Mouse (Mus musculus) macrophage (primary cell): ENCODE measurements around the gene Slc35b2. TPM values are rescaled to one million over a fixed set of nuclear protein-coding genes. Genes with fewer than 3 reads are reported as not detected.

Experiments
- H3K27ac ChIP-seq: fragments of 350-480 bp; formaldehyde crosslinking; 2 replicates; pipeline ENCODE4 v1.9.0; 2021
- H3K36me3 ChIP-seq: fragments of 350-480 bp; formaldehyde crosslinking; 2 replicates; pipeline ENCODE4 v1.9.0; 2021; ENCODE audit errors: inconsistent target
- H3K4me3 ChIP-seq: fragments of 350-480 bp; formaldehyde crosslinking; 2 replicates; pipeline ENCODE4 v1.9.0; 2021; ENCODE audit errors: inconsistent target
- H3K79me2 ChIP-seq: fragments of 350-480 bp; formaldehyde crosslinking; 2 replicates; pipeline ENCODE4 v1.9.0; 2021; ENCODE audit errors: inconsistent target
- WGBS: methylation state at CpG from one replicate; pipeline ENCODE4 v1.1.7; 2026; ENCODE audit warnings: inconsistent platforms; ENCODE audit not compliant: missing documents; 5-methylcytosine and 5-hydroxymethylcytosine counted together
- polyA plus RNA-seq: library from polyadenylated mRNA; stranded (reverse); fragments of 250-400 nt; gene quantifications from 3 replicates; pipeline ENCODE4 v1.2.4, GENCODE M21; 2018; ENCODE audit warnings: inconsistent platforms

The Slc35b2 gene
- polyA plus RNA-seq, 1 experiment from 2014 or later: 41.2 TPM

GRCm38 (mm10) chr17:45579554-45579953 lies 15.9 kb downstream of the Slc35b2 start:
- H3K79me2 ChIP-seq: no peaks in the 10 kb centered on the region
- no peaks in the 10 kb centered on the region for H3K36me3 ChIP-seq
- 95% methylated on average over 4 of the region's 4 CpGs for WGBS
- H3K27ac ChIP-seq: no peak overlapping the region
- no peak overlapping the region for H3K4me3 ChIP-seq

GRCm38 (mm10) chr17:45580958-45581477 lies 17.3 kb downstream of the Slc35b2 start:
- WGBS: 50% methylated on average over 11 of the region's 12 CpGs
- H3K27ac ChIP-seq: no peak overlapping the region

DNA sequence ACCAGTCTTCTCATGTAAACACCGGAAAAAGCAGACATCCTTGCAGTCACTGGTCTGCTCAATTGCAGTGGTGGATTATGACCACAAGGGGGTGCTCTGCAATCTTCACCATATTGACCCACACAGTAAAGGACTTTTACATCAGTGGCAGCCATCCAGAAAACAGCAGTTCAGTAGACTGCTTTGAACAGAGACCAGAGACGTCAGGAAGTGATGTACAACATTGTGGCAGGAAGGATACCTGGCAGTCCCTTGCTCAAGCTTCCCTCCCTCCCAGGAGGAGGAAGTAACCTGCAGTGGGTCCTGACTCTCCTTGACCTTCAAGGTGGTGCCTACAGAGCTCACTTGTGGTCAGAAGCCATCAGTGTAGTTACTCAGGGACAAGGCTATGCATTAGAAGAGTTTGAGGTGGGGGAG lies 17.9 kb downstream of the Slc35b2 start:
- no peak overlapping the region for H3K27ac ChIP-seq
- H3K4me3 ChIP-seq: no peak overlapping the region
- H3K79me2 ChIP-seq: no peaks in the 10 kb centered on the region
- H3K36me3 ChIP-seq: no peaks in the 10 kb centered on the region
- 6% methylated on average over 2 of the region's 2 CpGs for WGBS

More at GRCm38 (mm10) chr17:45580958-45581477, 17.3 kb downstream of the Slc35b2 start:
- Histone ChIP-seq H3K4me3 (no peak overlapping the region), H3K79me2 (no peaks in the 10 kb centered on the region), H3K36me3 (no peaks in the 10 kb centered on the region)

DNA sequence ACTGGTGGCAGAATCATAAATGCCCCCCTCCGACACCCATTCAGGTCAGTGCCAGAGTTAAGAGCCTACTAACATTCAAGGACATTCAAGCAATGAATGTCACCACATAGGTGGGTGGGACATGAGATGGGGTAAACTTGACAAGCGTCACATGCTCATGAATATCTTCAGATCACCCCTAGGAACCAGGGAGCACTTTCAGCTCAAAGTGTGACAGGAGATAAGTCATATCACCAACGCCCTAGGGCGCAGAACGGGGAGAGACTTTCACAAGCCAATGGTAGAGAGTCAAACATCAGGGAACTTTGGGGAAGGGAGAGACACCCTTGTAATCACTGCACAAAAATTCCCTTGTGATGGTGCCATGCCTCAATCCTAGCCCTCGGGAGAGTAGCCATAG lies 18.5 kb downstream of the Slc35b2 start:
- Histone ChIP-seq H3K79me2 (no peaks in the 10 kb centered on the region), H3K4me3 (no peak overlapping the region), H3K27ac (no peak overlapping the region), H3K36me3 (no peaks in the 10 kb centered on the region; the same call in 1 of the 2 replicates)
- 93% methylated on average over 6 of the region's 6 CpGs for WGBS

DNA sequence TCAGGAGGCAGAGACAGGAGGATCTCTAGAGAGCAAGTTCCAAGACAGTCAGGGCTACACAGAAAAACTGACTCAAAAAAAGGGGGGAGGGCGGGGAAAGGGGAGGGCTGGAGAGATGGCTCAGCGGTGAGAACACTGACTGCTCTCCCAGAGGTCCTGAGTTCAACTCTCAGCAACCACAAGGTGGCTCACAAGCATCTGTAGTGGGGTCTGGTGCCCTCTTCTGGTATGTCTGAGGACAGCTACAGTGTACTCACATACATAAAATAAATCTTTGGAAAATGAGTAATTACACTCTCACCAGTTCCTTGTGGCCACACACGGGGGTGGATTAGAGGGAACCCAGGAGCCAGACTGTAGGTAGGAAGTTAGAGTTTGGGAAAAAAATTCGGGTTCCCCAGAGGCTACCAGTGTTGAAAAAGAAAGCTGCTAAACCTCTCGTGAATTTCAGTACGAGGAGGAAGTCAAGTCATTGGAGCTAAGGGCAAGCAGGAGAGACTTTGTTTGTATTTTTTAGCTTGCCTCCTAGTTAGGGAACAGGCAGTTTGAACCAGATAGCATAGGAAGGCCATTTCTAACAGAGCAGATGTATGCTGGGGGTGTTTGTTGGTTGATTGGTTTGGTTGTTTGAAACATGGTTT lies 19.2 kb downstream of the Slc35b2 start:
- Histone ChIP-seq H3K36me3 (no peaks in the 10 kb centered on the region; the same call in 1 of the 2 replicates), H3K27ac (peak overlapping the region; percentile 86), H3K4me3 (no peak overlapping the region; the same call in 1 of the 2 replicates), H3K79me2 (no peaks in the 10 kb centered on the region)
- 13% methylated on average over 6 of the region's 6 CpGs for WGBS

GRCm38 (mm10) chr17:45584096-45584896 lies 20.6 kb downstream of the Slc35b2 start:
- Histone ChIP-seq H3K4me3 (peak overlapping the region; percentile 14; the same call in 1 of the 2 replicates), H3K36me3 (peaks cover 13% of the 10 kb centered on the region), H3K27ac (peak overlapping the region; percentile 86), H3K79me2 (no peaks in the 10 kb centered on the region)
- 17% methylated on average over 12 of the region's 12 CpGs for WGBS

GRCm38 (mm10) chr17:45584939-45585678 lies 21.4 kb downstream of the Slc35b2 start:
- 30% methylated on average over 14 of the region's 14 CpGs for WGBS
- Histone ChIP-seq H3K4me3 (peak overlapping the region; percentile 14; the same call in 1 of the 2 replicates), H3K27ac (peak overlapping the region; percentile 86), H3K79me2 (no peaks in the 10 kb centered on the region), H3K36me3 (peaks cover 21% of the 10 kb centered on the region)

DNA sequence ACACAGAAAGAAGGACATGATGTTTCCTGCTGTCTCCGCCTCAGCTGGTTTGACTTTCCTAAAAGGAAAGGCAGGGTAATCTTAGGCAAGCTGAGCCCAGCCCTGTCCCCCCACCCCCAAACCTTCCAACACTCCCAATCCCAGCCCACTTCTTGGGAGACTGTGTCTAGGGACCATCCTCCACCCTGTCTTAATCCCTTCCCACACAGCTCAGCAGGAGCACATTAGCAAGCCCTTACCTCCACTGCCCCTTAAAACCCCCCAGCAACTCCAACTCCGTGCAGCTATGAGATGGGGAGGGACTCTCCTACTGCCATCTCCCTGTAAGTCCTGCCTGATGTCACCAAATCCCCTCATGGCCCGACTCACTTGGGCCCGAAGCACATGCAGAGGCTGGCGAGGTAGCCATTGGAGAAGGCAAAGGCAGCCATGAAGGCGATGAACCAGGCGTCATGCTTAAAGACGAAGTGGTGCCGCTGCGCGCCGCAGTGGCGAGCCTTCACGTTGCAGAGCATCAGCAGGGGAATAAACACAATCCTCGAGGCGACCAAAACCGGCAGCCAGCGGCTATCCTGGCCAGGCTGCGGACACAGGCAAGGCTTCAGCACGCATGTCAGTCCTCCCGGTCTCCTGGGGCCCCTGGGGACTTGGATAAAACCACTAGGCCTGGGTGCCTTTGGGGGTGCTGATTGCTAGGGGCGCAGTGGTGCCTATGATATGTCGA lies 22.2 kb downstream of the Slc35b2 start:
- H3K4me3 ChIP-seq: no peak overlapping the region
- H3K79me2 ChIP-seq: no peaks in the 10 kb centered on the region; the same call in 1 of the 2 replicates
- peak overlapping the region; percentile 86 for H3K27ac ChIP-seq
- 88% methylated on average over 20 of the region's 23 CpGs for WGBS
- peaks cover 22% of the 10 kb centered on the region for H3K36me3 ChIP-seq

DNA sequence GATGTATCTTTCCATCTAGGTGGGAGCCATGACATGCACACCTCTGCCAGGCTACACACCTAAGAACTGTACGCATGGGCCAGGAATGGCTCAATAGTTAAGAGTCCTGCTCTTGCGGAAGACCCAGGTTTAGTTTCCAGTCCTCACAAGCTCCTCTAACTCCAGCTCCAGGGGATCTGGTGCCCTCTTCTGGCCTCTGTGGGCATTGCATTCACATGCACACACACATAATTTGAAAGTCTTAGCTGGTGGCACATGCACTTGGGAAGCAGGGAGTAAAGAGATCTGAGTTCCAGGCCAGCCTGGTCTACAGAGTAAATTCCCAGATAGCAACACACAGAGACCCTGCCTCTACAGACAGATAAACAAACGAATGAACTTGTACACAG lies 22.8 kb downstream of the Slc35b2 start:
- peaks cover 1% of the 10 kb centered on the region; the same call in 1 of the 2 replicates for H3K79me2 ChIP-seq
- H3K27ac ChIP-seq: peak overlapping the region; percentile 86; the same call in 1 of the 2 replicates
- WGBS: 97% methylated on average over 3 of the region's 3 CpGs
- H3K4me3 ChIP-seq: no peak overlapping the region
- H3K36me3 ChIP-seq: peaks cover 22% of the 10 kb centered on the region

DNA sequence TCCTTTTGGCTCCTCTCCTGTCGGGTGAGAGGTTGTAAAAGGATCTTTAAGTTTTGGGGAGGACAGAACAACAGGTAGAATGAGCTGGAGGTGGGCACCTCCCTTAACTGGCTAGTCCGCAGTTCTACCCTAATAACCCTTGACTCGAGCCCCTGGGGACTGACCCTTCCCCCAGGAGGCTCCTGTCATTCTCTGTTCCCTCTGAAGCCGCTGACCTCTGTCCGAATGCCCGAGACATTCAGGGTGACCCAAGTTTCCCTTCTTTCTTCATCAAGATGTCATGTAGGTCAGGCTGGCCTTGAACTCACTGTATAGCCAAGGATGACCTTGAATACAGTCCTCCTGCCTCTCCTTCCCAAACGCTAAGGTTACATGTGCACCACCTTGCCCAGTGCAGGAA lies 24.7 kb downstream of the Slc35b2 start:
- peaks cover 22% of the 10 kb centered on the region for H3K36me3 ChIP-seq
- H3K4me3 ChIP-seq: no peak overlapping the region

GRCm38 (mm10) chr17:45589236-45589635 lies 25.6 kb downstream of the Slc35b2 start:
- H3K36me3 ChIP-seq: peaks cover 22% of the 10 kb centered on the region
- H3K27ac ChIP-seq: no peak overlapping the region
- WGBS: 95% methylated on average over 7 of the region's 7 CpGs
- no peak overlapping the region for H3K4me3 ChIP-seq
- H3K79me2 ChIP-seq: peaks cover 19% of the 10 kb centered on the region; the same call in 1 of the 2 replicates

More for the DNA sequence above, 24.7 kb downstream of the Slc35b2 start:
- Histone ChIP-seq H3K79me2 (peaks cover 11% of the 10 kb centered on the region; the same call in 1 of the 2 replicates), H3K27ac (no peak overlapping the region)
- 96% methylated on average over 7 of the region's 7 CpGs for WGBS

DNA sequence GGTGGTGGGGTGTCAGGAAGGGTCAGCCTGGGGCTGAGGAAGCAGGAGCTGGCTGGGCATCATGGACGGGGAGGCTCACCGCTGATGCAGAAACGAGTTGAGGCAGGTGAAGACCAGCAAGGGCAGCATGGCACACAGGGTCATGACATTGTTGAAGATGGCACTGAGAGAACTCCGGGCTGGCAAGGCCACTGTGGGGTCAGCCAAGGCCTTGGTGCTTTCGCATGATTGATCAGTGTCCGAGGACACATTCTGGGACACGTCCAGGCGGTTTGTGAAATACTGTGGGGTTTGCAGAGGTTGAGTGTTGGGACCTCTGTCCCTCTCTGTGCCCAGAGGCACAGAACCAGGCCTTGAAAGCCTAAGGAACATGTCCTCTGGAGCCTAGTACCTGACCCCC lies 26.2 kb downstream of the Slc35b2 start:
- Histone ChIP-seq H3K79me2 (peaks cover 22% of the 10 kb centered on the region; the same call in 1 of the 2 replicates), H3K27ac (no peak overlapping the region), H3K36me3 (peaks cover 22% of the 10 kb centered on the region), H3K4me3 (no peak overlapping the region)
- 97% methylated on average over 8 of the region's 8 CpGs for WGBS

GRCm38 (mm10) chr17:45590410-45590809 lies 26.7 kb downstream of the Slc35b2 start:
- Histone ChIP-seq H3K36me3 (peaks cover 22% of the 10 kb centered on the region), H3K79me2 (peaks cover 22% of the 10 kb centered on the region; the same call in 1 of the 2 replicates), H3K27ac (no peak overlapping the region), H3K4me3 (no peak overlapping the region)
- 99% methylated on average over 6 of the region's 6 CpGs for WGBS
